Mouse (Mus musculus): ENCODE measurements around the gene Cdc42ep5.
A peak's percentile ranks its signal among the peaks of the same experiment; 100 is the strongest.

- TF ChIP-seq CTCF (IDR thresholded peaks at IDR 0.05; ENCODE audit: borderline replicate concordance, insufficient read depth, low read depth, low read length): peak; percentile 25; the same call in 1 of the 2 replicates
- no peak for TF ChIP-seq POLR2A (IDR thresholded peaks at IDR 0.05; ENCODE audit: borderline replicate concordance, insufficient read depth, low read length)
Observed at GRCm38 (mm10) chr7:4124315-4124759, 40.3 kb downstream of the Cdc42ep5 start.

All from cerebellum, adult 2 months (tissue).